Mouse (Mus musculus) forebrain, postnatal 0 days (tissue): Measurements from ENCODE around the gene Gm48552. TPM values are rescaled to one million over a fixed set of nuclear protein-coding genes. Genes with fewer than 3 reads are reported as not detected.

Source experiments
- ATAC-seq: fragments of 200-750 bp; cut with Nextera tagmentation; 2 replicates; pipeline ENCODE4 v1.8.0; 2017; ENCODE audit warnings: mild to moderate bottlenecking, moderate library complexity
- DNase-seq: peaks from one replicate; pipeline ENCODE4 v3.0.0-alpha.2; 2015
- H3K27ac ChIP-seq: fragments of 300-500 bp; sonication (generic); 2 replicates; pipeline ENCODE4 v1.5.1; 2014; ENCODE audit warnings: low read depth, mild to moderate bottlenecking, antibody characterized with exemption, low read length, moderate library complexity, mixed read lengths
- H3K27me3 ChIP-seq: fragments of 300-500 bp; sonication (generic); 2 replicates; pipeline ENCODE4 v1.6.1; 2014; ENCODE audit warnings: mild to moderate bottlenecking, low read length, mixed read lengths; ENCODE audit not compliant: insufficient read depth
- H3K36me3 ChIP-seq: fragments of 300-500 bp; sonication (generic); 2 replicates; pipeline ENCODE4 v1.6.1; 2014; ENCODE audit warnings: mild to moderate bottlenecking, moderate library complexity; ENCODE audit not compliant: insufficient read depth
- H3K4me1 ChIP-seq: fragments of 300-500 bp; sonication (generic); 2 replicates; pipeline ENCODE4 v1.6.1; 2014; ENCODE audit warnings: antibody characterized with exemption; ENCODE audit not compliant: insufficient read depth
- H3K4me2 ChIP-seq: fragments of 300-500 bp; sonication (generic); 2 replicates; pipeline ENCODE4 v1.6.1; 2014; ENCODE audit warnings: low read depth, mild to moderate bottlenecking, moderate library complexity
- H3K4me3 ChIP-seq: fragments of 300-500 bp; sonication (generic); 2 replicates; pipeline ENCODE4 v1.5.1; 2014; ENCODE audit warnings: low read depth, low read length, mixed read lengths
- H3K9ac ChIP-seq: fragments of 300-500 bp; sonication (generic); 2 replicates; pipeline ENCODE4 v1.6.1; 2014; ENCODE audit warnings: mild to moderate bottlenecking
- H3K9me3 ChIP-seq: fragments of 300-500 bp; sonication (generic); 2 replicates; pipeline ENCODE4 v1.6.1; 2016; ENCODE audit warnings: low read length
- CTCF ChIP-seq: sonication (generic); IDR thresholded peaks from 2 replicates; pipeline ENCODE4 v1.5.1; 2016; ENCODE audit warnings: antibody characterized with exemption, control low read depth, low read depth
- WGBS: fragments of 180-500 bp; shearing (Covaris S2); extraction: QIAGEN DNeasy Blood & Tissue Kit; methylation state at CpG from one replicate; pipeline ENCODE4 v1.1.7; 2014; 5-methylcytosine and 5-hydroxymethylcytosine counted together
- polyA plus RNA-seq: library from polyadenylated mRNA; unstranded; fragments of >200 nt; fragmentation: Nextera tagmentation; extraction: Ambion mirVana; gene quantifications from 2 replicates; pipeline ENCODE4 v1.2.1, GENCODE M21; 2015
- total RNA-seq: library from RNA; depleted of rRNA; stranded (reverse); fragments of >200 nt; gene quantifications from 2 replicates; pipeline ENCODE4 v1.2.3, GENCODE M21; 2014

Gene Gm48552
- total and polyA plus RNA-seq, 2 experiments from 2014 or later = 3.7 to 16.6 TPM

DNA sequence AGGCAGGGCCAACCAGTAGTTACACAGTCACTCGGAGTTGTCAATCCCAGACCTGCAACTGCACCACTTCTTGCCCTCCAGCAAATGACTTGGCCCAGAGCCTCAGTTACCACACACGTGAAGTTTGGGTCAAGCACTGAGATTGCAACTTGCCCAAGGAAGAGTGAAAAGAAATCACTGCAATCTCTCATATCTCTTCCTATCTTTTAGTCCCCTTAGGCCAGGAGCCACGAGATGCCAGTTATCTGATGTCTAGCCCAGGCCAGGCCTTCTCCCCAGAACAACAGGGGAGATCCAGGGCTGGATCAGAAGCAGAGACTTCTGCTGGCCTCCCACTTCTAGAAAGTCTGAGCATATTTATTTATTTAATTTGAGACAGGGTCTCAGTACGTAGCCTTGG is 33.3 kb upstream of the Gm48552 start:
- TF ChIP-seq CTCF = no peak
- Histone ChIP-seq H3K27me3 (no peaks in the 10 kb centered on the region), H3K4me2 (no peak overlapping the region), H3K4me3 (no peak overlapping the region), H3K9ac (no peak overlapping the region), H3K4me1 (peaks cover 8% of the 10 kb centered on the region), H3K36me3 (no peaks in the 10 kb centered on the region), H3K9me3 (no peaks in the 10 kb centered on the region), H3K27ac (no peak overlapping the region)
- no peak for ATAC-seq
- DNase-seq = no peak
- WGBS = 76% methylated on average over 4 of the region's 4 CpGs

DNA sequence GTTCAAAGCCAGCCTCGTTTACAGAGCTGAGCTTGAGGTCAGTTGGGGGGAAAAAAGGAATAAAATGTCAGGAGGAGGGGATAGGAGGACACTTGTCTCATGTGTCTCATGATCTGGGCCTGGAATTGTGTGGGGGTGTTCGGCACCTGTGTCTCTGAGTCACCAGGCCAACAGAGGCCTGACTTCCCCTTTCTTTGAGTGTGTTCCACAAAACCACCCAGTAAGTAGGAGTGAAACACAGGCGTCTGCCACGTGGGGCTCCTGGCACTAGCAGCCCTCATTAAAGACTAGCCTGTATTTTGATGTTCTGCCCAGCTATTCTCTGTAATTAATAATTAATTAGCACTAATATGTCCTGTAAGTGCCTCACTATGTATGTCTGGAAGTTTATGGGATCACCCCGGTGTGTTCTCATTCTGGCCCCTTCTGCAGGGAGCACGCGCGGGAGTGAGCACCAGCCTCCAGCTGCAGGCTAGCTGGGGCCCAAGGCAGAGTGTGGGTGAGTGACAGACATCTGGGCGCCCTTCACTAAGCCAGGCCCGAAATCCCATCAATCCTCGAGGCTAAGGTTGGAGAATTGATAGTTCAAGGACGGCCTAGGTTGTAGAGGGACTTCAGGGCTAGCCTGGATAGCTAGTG is 32.3 kb upstream of the Gm48552 start:
- DNase-seq (no peak), ATAC-seq (no peak)
- Histone ChIP-seq H3K36me3 (no peaks in the 10 kb centered on the region), H3K27ac (no peak overlapping the region), H3K4me2 (peak overlapping the region; percentile 95; the same call in 1 of the 2 replicates), H3K4me3 (no peak overlapping the region), H3K9me3 (no peaks in the 10 kb centered on the region), H3K9ac (no peak overlapping the region), H3K4me1 (peaks cover 8% of the 10 kb centered on the region), H3K27me3 (no peaks in the 10 kb centered on the region)
- TF ChIP-seq CTCF = no peak
- WGBS = 43% methylated on average over 12 of the region's 12 CpGs

DNA sequence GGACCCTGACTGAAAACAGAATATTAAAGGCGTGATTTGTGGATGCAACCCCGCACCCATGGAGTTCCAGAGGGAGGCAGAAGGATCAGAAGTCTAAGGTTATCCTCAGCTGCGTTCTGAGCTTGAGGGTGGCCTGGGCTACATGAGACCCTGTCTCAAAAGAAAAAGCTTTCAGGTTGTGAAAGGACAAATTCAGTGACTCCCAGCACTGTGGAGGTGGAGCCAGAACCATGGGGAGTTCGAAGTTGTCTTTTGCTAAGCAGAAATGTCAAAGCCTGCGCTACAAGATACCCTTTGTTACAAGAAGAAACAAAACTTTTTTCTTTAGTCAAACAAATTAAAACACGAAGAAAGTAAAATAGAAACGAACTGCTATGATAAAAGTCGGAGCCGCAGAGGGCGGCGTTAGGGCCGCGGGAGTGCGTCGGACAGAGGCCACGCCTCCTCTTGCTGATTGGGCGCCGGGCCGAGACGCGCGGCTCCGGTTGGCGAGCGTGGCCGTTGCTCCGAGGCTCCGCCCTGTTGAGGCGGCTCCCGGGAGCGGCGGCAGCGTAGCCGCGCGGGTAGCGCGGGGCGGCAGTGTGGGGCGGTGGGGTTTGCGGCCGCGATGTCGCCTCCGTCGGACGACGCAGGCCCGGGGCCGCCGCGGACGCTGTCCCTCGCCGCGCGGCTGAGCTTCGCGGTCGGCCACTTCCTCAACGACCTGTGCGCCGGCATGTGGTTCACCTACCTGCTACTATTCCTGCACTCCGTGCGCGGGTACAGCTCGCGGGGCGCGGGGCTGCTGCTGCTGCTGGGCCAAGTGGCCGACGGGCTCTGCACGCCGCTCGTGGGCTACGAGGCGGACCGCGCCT is 31.6 kb upstream of the Gm48552 start, which contains the start of gene Mfsd12:
TSS of gene Mfsd12 (plus strand) at position 501 of the 854 bp plus-strand sequence.
- peak within 1 kb of the TSS; percentile 80 for H3K4me3 ChIP-seq
- H3K4me2 ChIP-seq = peak within 1 kb of the TSS; percentile 95
- H3K27me3 ChIP-seq = no peaks in the 10 kb centered on the region
- H3K36me3 ChIP-seq = no peaks in the 10 kb centered on the region
- peaks cover 8% of the 10 kb centered on the region for H3K4me1 ChIP-seq
- 2% methylated on average over 75 of the region's 79 CpGs for WGBS
- H3K27ac ChIP-seq = no peak within 1 kb of the TSS
- H3K9me3 ChIP-seq = no peaks in the 10 kb centered on the region
- DNase-seq (peak; percentile 97), ATAC-seq (peak; percentile 96)
- peak within 1 kb of the TSS; percentile 70 for H3K9ac ChIP-seq
- no peak for TF ChIP-seq CTCF

DNA sequence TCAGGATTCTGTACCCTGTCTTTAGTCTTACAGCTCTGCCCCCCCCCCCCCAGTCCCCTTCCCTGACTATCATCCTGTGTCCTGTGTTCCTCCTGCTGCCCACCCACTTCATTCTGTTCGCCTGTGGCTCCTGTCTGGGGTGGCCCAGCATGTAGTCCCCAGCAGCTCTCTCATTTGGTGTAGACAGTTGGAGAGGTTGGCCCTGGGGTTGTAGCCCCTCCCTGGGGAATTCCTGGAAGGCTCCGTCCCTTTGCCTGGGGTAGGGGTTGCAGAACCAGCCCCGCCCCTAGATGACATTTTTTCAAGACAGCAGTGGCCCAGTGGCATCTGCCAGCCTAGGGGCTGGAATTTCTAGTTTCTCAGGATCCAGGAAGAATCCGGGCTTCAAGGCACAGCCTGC is 30.6 kb upstream of the Gm48552 start:
- H3K36me3 ChIP-seq = 0 out of 2 replicates have a peak, but pooled peaks cover 8% of the 10 kb centered on the region
- peaks cover 8% of the 10 kb centered on the region for H3K4me1 ChIP-seq
- 31% methylated on average over 4 of the region's 4 CpGs for WGBS
- 0 out of 2 replicates have a peak, but pooled peaks cover under 1% of the 10 kb centered on the region for H3K27me3 ChIP-seq
- H3K4me2 ChIP-seq = peak overlapping the region; percentile 95
- H3K9ac ChIP-seq = peak overlapping the region; percentile 70
- DNase-seq (no peak), ATAC-seq (no peak)
- TF ChIP-seq CTCF = no peak
- H3K27ac ChIP-seq = no peak overlapping the region
- H3K4me3 ChIP-seq = peak overlapping the region; percentile 80
- H3K9me3 ChIP-seq = no peaks in the 10 kb centered on the region

DNA sequence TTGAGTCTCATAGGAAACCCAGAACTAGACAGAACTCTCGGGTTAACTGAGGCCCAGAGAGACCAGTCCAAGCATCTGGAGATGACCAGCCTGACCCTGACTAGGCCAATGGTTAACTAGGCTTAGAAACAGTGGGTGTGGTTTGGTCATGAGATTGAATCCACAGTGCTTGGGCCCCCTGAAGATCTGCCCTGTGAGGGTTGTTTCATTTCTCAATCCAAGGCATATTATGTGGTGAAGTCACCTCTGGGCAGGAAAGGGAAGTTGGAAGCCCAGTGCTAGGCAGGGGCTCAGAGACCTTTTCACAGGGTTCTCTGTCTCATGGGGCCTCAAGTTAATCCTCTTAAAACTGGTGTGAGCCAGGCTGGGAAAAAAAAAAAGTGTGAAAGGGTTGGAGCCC is 30.0 kb upstream of the Gm48552 start:
- Histone ChIP-seq H3K4me1 (peaks cover 8% of the 10 kb centered on the region), H3K4me3 (no peak overlapping the region), H3K9ac (no peak overlapping the region), H3K27ac (no peak overlapping the region), H3K36me3 (0 out of 2 replicates have a peak, but pooled peaks cover 8% of the 10 kb centered on the region), H3K9me3 (no peaks in the 10 kb centered on the region), H3K27me3 (0 out of 2 replicates have a peak, but pooled peaks cover 7% of the 10 kb centered on the region), H3K4me2 (peak overlapping the region; percentile 95; the same call in 1 of the 2 replicates)
- WGBS = 56% methylated on average over 1 of the region's 1 CpGs
- no peak for ATAC-seq
- no peak for DNase-seq
- no peak for TF ChIP-seq CTCF

DNA sequence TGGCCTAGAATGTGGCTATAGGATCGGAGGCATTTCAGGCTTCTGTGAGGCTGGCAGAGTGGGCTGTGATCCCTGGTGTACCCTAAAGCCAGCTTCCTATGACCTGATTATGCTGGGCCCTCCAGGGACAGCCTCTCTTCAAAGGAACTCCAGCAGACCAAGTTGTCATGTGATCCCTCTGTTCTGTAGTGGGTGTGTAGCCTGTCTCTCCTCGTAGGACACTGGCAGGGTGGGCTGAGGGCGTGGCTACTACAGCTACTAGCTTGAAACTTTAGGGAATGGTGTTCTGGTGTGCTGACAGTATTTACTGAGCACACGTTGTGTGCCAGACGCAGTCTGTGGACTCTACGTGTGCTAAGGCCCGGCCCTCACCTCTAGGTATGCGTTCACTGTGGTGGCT is 28.1 kb upstream of the Gm48552 start:
- WGBS = 77% methylated on average over 8 of the region's 8 CpGs
- no peak for ATAC-seq

More for the DNA sequence above, 28.1 kb upstream of the Gm48552 start:
- 0 out of 2 replicates have a peak, but pooled peaks cover 7% of the 10 kb centered on the region for H3K27me3 ChIP-seq
- H3K4me1 ChIP-seq = peaks cover 12% of the 10 kb centered on the region
- DNase-seq = no peak
- no peak overlapping the region for H3K9ac ChIP-seq
- no peak overlapping the region for H3K4me2 ChIP-seq
- 0 out of 2 replicates have a peak, but pooled peaks cover 8% of the 10 kb centered on the region for H3K36me3 ChIP-seq
- H3K9me3 ChIP-seq = no peaks in the 10 kb centered on the region
- H3K4me3 ChIP-seq = no peak overlapping the region
- no peak for TF ChIP-seq CTCF
- H3K27ac ChIP-seq = no peak overlapping the region
